Mouse (Mus musculus) MEL (cell line): ENCODE results near the gene Rcc1. TPM values are rescaled to one million over a fixed set of nuclear protein-coding genes. Genes with fewer than 3 reads are reported as not detected.

ENCODE experiments used
- DNase-seq: peaks from one replicate; pipeline ENCODE4 v3.0.0; 2011; ENCODE audit warnings: low read depth, low spot score
- H3K27ac ChIP-seq: 2 replicates; pipeline ENCODE4 v1.5.1; 2012; ENCODE audit warnings: low read depth, mild to moderate bottlenecking, control low read depth, low read length, moderate library complexity; ENCODE audit not compliant: control insufficient read depth
- H3K27me3 ChIP-seq, 2 experiments: fragments of 150-350 bp in 1 of 2; sonication (generic) in 1 of 2; 2 replicates each; pipeline ENCODE4 v1.6.1; 2012; ENCODE audit warnings: low read length in 2 of 2, mild to moderate bottlenecking in 2 of 2, improper control_type of control experiment in 1 of 2, moderate library complexity in 1 of 2; ENCODE audit not compliant: insufficient read depth in 2 of 2, control insufficient read depth in 1 of 2
- H3K36me3 ChIP-seq, 2 experiments: 2 replicates each; pipeline ENCODE4 v1.6.1; 2012 to 2014; ENCODE audit warnings: low read length in 2 of 2, improper control_type of control experiment in 1 of 2, inconsistent platforms in 1 of 2, mild to moderate bottlenecking in 1 of 2; ENCODE audit not compliant: insufficient read depth in 2 of 2, control insufficient read depth in 1 of 2
- H3K4me1 ChIP-seq, 2 experiments: fragments of 150-350 bp in 1 of 2; sonication (generic) in 1 of 2; 2 replicates each; pipeline ENCODE4 v1.6.1; 2012; ENCODE audit warnings: low read length in 2 of 2, improper control_type of control experiment in 1 of 2, mild to moderate bottlenecking in 1 of 2; ENCODE audit not compliant: insufficient read depth in 2 of 2, control insufficient read depth in 1 of 2
- H3K4me3 ChIP-seq, 2 experiments: fragments of 150-350 bp in 1 of 2; sonication (generic) in 1 of 2; 2 replicates each; pipeline ENCODE4 v1.5.1; 2012; ENCODE audit warnings: low read depth in 2 of 2, low read length in 2 of 2, mild to moderate bottlenecking in 2 of 2, moderate library complexity in 2 of 2, control low read depth in 1 of 2, improper control_type of control experiment in 1 of 2; ENCODE audit not compliant: control insufficient read depth in 1 of 2, insufficient read depth in 1 of 2
- H3K79me2 ChIP-seq: 2 replicates; pipeline ENCODE4 v1.6.1; 2012; ENCODE audit warnings: mild to moderate bottlenecking, low read length, moderate library complexity; ENCODE audit not compliant: control insufficient read depth, poor library complexity, insufficient read depth
- H3K9ac ChIP-seq: 2 replicates; pipeline ENCODE4 v1.6.1; 2012; ENCODE audit warnings: low read depth, mild to moderate bottlenecking, control low read depth, low read length, moderate library complexity; ENCODE audit not compliant: control insufficient read depth, poor library complexity, severe bottlenecking
- H3K9me3 ChIP-seq: fragments of 150-350 bp; sonication (generic); replicated peaks from 2 replicates; pipeline ENCODE4 v1.6.1; 2012; ENCODE audit warnings: mild to moderate bottlenecking, low read length, improper control_type of control experiment, moderate library complexity; ENCODE audit not compliant: insufficient read depth
- CHD1 ChIP-seq: IDR thresholded peaks from 2 replicates; pipeline ENCODE4 v1.6.1; 2012; ENCODE audit warnings: low read depth, mild to moderate bottlenecking, inconsistent platforms, low read length, improper control_type of control experiment
- E2F4 ChIP-seq: IDR thresholded peaks from 2 replicates; pipeline ENCODE4 v1.6.1; 2011; ENCODE audit warnings: low read depth, low read length, improper control_type of control experiment, borderline replicate concordance
- EP300 ChIP-seq, 2 experiments: IDR thresholded peaks; 2 replicates each; pipeline ENCODE4 v1.6.1; 2011; ENCODE audit warnings: improper control_type of control experiment in 2 of 2, low read length in 2 of 2, low read depth in 1 of 2, mild to moderate bottlenecking in 1 of 2
- GATA1 ChIP-seq: IDR thresholded peaks from 2 replicates; pipeline ENCODE4 v1.6.1; 2011; ENCODE audit warnings: low read depth, low read length, improper control_type of control experiment
- HCFC1 ChIP-seq: IDR thresholded peaks from 2 replicates; pipeline ENCODE4 v1.6.1; 2012; ENCODE audit warnings: low read depth, mild to moderate bottlenecking, inconsistent platforms, low read length, improper control_type of control experiment, moderate library complexity
- JUND ChIP-seq: IDR thresholded peaks from 2 replicates; pipeline ENCODE4 v1.6.1; 2011; ENCODE audit warnings: low read depth, mild to moderate bottlenecking, improper control_type of control experiment, low read length
- MAFK ChIP-seq: IDR thresholded peaks from 2 replicates; pipeline ENCODE4 v1.6.1; 2011; ENCODE audit warnings: low read depth, mild to moderate bottlenecking, low read length, improper control_type of control experiment, borderline replicate concordance
- MXI1 ChIP-seq: IDR thresholded peaks from 2 replicates; pipeline ENCODE4 v1.6.1; 2011; ENCODE audit warnings: mild to moderate bottlenecking, low read depth, low read length, improper control_type of control experiment
- MYB ChIP-seq: IDR thresholded peaks from 2 replicates; pipeline ENCODE4 v1.6.1; 2011; ENCODE audit warnings: mild to moderate bottlenecking, low read depth, low read length, improper control_type of control experiment
- MYC ChIP-seq: IDR thresholded peaks from 2 replicates; pipeline ENCODE4 v1.6.1; 2011; ENCODE audit warnings: low read depth, mild to moderate bottlenecking, low read length, improper control_type of control experiment, moderate library complexity
- NELFE ChIP-seq: IDR thresholded peaks from 2 replicates; pipeline ENCODE4 v1.6.1; 2011; ENCODE audit warnings: low read depth, low read length, improper control_type of control experiment
- POLR2AphosphoS2 ChIP-seq: IDR thresholded peaks from 2 replicates; pipeline ENCODE4 v1.6.1; 2011; ENCODE audit warnings: low read length, improper control_type of control experiment
- POLR2AphosphoS5 ChIP-seq: IDR thresholded peaks from 2 replicates; pipeline ENCODE4 v1.6.1; 2012; ENCODE audit warnings: low read depth, borderline replicate concordance, mild to moderate bottlenecking, inconsistent platforms, low read length, moderate library complexity, mixed read lengths
- RAD21 ChIP-seq: IDR thresholded peaks from 2 replicates; pipeline ENCODE4 v1.6.1; 2011; ENCODE audit warnings: mild to moderate bottlenecking, low read depth, low read length, improper control_type of control experiment
- SMC3 ChIP-seq: IDR thresholded peaks from 2 replicates; pipeline ENCODE4 v1.6.1; 2011; ENCODE audit warnings: low read depth, low read length, improper control_type of control experiment
- TAL1 ChIP-seq: IDR thresholded peaks from 2 replicates; pipeline ENCODE4 v1.6.1; 2012; ENCODE audit warnings: mild to moderate bottlenecking, inconsistent platforms, low read length, moderate library complexity, mixed read lengths
- TBP ChIP-seq: IDR thresholded peaks from 2 replicates; pipeline ENCODE4 v1.8.0; 2011; ENCODE audit warnings: low read depth, low read length, improper control_type of control experiment
- TCF12 ChIP-seq: IDR thresholded peaks from 2 replicates; pipeline ENCODE4 v1.6.1; 2014; ENCODE audit warnings: low read depth, mild to moderate bottlenecking, inconsistent platforms, low read length, improper control_type of control experiment, moderate library complexity
- UBTF ChIP-seq: IDR thresholded peaks from 2 replicates; pipeline ENCODE4 v1.6.1; 2012; ENCODE audit warnings: low read depth, mild to moderate bottlenecking, inconsistent platforms, low read length, improper control_type of control experiment, moderate library complexity, borderline replicate concordance; ENCODE audit not compliant: insufficient read depth
- USF2 ChIP-seq, 2 experiments: IDR thresholded peaks; 2 replicates each; pipeline ENCODE4 v1.6.1; 2011 to 2012; ENCODE audit warnings: improper control_type of control experiment in 2 of 2, low read length in 2 of 2, borderline replicate concordance in 1 of 2, inconsistent platforms in 1 of 2, low read depth in 1 of 2, mild to moderate bottlenecking in 1 of 2; ENCODE audit not compliant: insufficient read depth in 1 of 2
- ZC3H11A ChIP-seq: IDR thresholded peaks from 2 replicates; pipeline ENCODE4 v1.6.1; 2012; ENCODE audit warnings: low read depth, mild to moderate bottlenecking, inconsistent platforms, low read length, improper control_type of control experiment
- ZNF384 ChIP-seq: IDR thresholded peaks from 2 replicates; pipeline ENCODE4 v1.6.1; 2012; ENCODE audit warnings: low read depth, mild to moderate bottlenecking, inconsistent platforms, low read length, improper control_type of control experiment
- polyA plus RNA-seq, 2 experiments: library from polyadenylated mRNA; stranded (reverse) in 1 of 2; unstranded in 1 of 2; fragments of >175 nt in 1 of 2; fragments of >200 nt in 1 of 2; gene quantifications; 2 replicates each; pipeline versions ENCODE4 v1.2.1 to v1.2.4; 2012; ENCODE audit warnings: low replicate concordance in 2 of 2, low read depth in 1 of 2; ENCODE audit not compliant: insufficient read length in 2 of 2, insufficient read depth in 1 of 2, missing spikeins in 1 of 2
- total RNA-seq: library from RNA; depleted of rRNA; stranded (reverse); fragments of 300-350 nt; gene quantifications from 2 replicates; pipeline ENCODE4 v1.2.3, GENCODE M21; 2012

Rcc1 gene
- total and polyA plus RNA-seq, 3 experiments: 83.6 to 186 (median 147) TPM

DNA sequence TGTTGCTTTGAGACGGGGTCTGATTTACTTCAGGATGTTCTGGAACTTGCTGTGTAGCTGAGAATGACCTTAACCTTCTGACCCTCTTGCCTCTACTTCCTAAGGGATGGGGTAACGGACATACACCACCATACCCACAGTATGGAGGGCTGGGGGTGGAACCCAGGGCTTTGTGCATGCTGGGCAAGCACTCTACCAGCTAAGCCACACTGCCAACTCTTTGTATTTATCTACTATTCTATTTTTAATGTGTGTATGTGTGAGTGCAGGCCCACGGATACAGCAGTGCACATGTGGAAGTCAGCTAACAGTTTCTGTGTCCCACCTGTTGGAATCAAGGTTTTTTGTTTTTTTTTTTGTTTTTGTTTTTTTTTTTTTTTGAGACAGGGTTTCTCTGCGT lies 6.1 kb upstream of the Rcc1 start:
- peaks cover 3 to 13% of the 10 kb centered on the region in 2 experiments; a peak in 2 of 4 replicates for H3K36me3 ChIP-seq
- H3K27ac ChIP-seq: no peak overlapping the region
- no peak for DNase-seq
- no peaks in the 10 kb centered on the region for H3K27me3 ChIP-seq
- 0 out of 4 replicates have a peak, but pooled peaks cover 0 to 2% of the 10 kb centered on the region in 2 experiments for H3K4me1 ChIP-seq
- no peaks in the 10 kb centered on the region for H3K79me2 ChIP-seq
- TF ChIP-seq RAD21 (no peak), TCF12 (no peak), POLR2AphosphoS2 (no peak), TAL1 (no peak), ZC3H11A (no peak), NELFE (no peak), E2F4 (no peak), CHD1 (no peak), EP300 (IDR thresholded peaks at IDR 0.05; ENCODE audit: low read depth in 1 of 2, low read length in 2 of 2) (no peak), ZNF384 (no peak), JUND (no peak), MYB (no peak), UBTF (no peak), MYC (no peak), MAFK (no peak), SMC3 (no peak), TBP (no peak), MXI1 (no peak), GATA1 (no peak), HCFC1 (no peak)
- TF ChIP-seq, all 39 proteins: peak for 0
- H3K4me3 ChIP-seq: no peak overlapping the region
- no peak overlapping the region for H3K9ac ChIP-seq
- no peaks in the 10 kb centered on the region for H3K9me3 ChIP-seq

DNA sequence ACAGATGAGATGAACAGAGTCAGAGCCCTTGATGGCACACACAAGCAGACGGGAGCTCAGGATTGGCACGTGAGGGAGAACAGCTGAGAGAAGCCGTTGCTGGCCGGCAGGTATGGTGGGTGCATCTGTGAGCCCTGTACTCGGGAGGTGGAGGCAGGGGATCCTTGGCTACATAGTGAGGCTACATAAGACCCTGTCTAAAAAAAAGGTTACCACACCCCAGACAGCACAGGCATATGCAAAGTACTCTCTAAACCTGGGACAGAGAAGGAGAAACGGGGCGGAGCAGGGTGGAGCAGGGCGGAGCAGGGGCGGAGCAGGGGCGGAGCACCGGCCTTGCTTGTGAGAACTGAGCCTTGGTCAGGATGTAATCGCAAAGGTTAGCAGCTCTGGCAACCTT lies 2.8 kb upstream of the Rcc1 start:
- Histone ChIP-seq H3K9ac (no peak overlapping the region), H3K9me3 (no peaks in the 10 kb centered on the region), H3K4me3 (no peak overlapping the region), H3K27me3 (no peaks in the 10 kb centered on the region), H3K27ac (no peak overlapping the region), H3K79me2 (peaks cover 23% of the 10 kb centered on the region), H3K36me3 (peaks cover 4 to 7% of the 10 kb centered on the region in 2 experiments; a peak in 3 of 4 replicates), H3K4me1 (peaks cover 0 to 6% of the 10 kb centered on the region in 2 experiments; a peak in 1 of 4 replicates)
- DNase-seq: peak; percentile 77
- no peak for TF ChIP-seq TBP
- TF ChIP-seq POLR2AphosphoS5: no peak
- no peak for TF ChIP-seq USF2 (IDR thresholded peaks at IDR 0.05; ENCODE audit: borderline replicate concordance in 1 of 2, insufficient read depth in 1 of 2, low read depth in 1 of 2, low read length in 2 of 2)
- TF ChIP-seq ZNF384: no peak
